Mouse (Mus musculus) heart, embryonic 12.5 days (tissue): Measurements from ENCODE around the gene Prm2. TPM values are rescaled to one million over a fixed set of nuclear protein-coding genes. Genes with fewer than 3 reads are reported as not detected.

ENCODE experiments used
- ATAC-seq: fragments of 200-750 bp; cut with Nextera tagmentation; 2 replicates; pipeline ENCODE4 v1.8.0; 2017; ENCODE audit warnings: moderate TSS enrichment, moderate library complexity; ENCODE audit not compliant: insufficient number of reproducible peaks, low FRiP score
- H3K27ac ChIP-seq: fragments of 300-500 bp; sonication (generic); 2 replicates; pipeline ENCODE4 v1.5.1; 2016; ENCODE audit warnings: mild to moderate bottlenecking, moderate library complexity; ENCODE audit not compliant: poor library complexity, severe bottlenecking
- H3K27me3 ChIP-seq: fragments of 300-500 bp; sonication (generic); replicated peaks from 2 replicates; pipeline ENCODE4 v1.6.1; 2016; ENCODE audit warnings: mild to moderate bottlenecking, moderate library complexity
- H3K36me3 ChIP-seq: fragments of 300-500 bp; sonication (generic); 2 replicates; pipeline ENCODE4 v1.6.1; 2016; ENCODE audit warnings: mild to moderate bottlenecking, moderate library complexity
- H3K4me1 ChIP-seq: fragments of 300-500 bp; sonication (generic); replicated peaks from 2 replicates; pipeline ENCODE4 v1.6.1; 2016; ENCODE audit warnings: mild to moderate bottlenecking
- H3K4me2 ChIP-seq: fragments of 300-500 bp; sonication (generic); 2 replicates; pipeline ENCODE4 v1.6.1; 2016; ENCODE audit warnings: mild to moderate bottlenecking, moderate library complexity
- H3K4me3 ChIP-seq: fragments of 300-500 bp; sonication (generic); 2 replicates; pipeline ENCODE4 v1.5.1; 2016; ENCODE audit warnings: mild to moderate bottlenecking
- H3K9ac ChIP-seq: fragments of 300-500 bp; sonication (generic); 2 replicates; pipeline ENCODE4 v1.6.1; 2016; ENCODE audit warnings: mild to moderate bottlenecking, moderate library complexity
- H3K9me3 ChIP-seq: fragments of 300-500 bp; sonication (generic); replicated peaks from 2 replicates; pipeline ENCODE4 v1.6.1; 2016; ENCODE audit warnings: mild to moderate bottlenecking, moderate library complexity
- WGBS: fragments of 180-500 bp; shearing (Covaris S2); methylation state at CpG from one replicate; pipeline ENCODE4 v1.1.7; 2016; 5-methylcytosine and 5-hydroxymethylcytosine counted together
- polyA plus RNA-seq: library from polyadenylated mRNA; unstranded; fragments of >200 nt; fragmentation: Nextera tagmentation; extraction: Ambion mirVana; gene quantifications from 2 replicates; pipeline ENCODE4 v1.2.1, GENCODE M21; 2016

Gene Prm2
- polyA plus RNA-seq: not detected in 2 replicates

GRCm38 (mm10) chr16:10796034-10796433 lies at the start of gene Prm2:
Gene Prm2, minus strand, starts transcription at chr16:10796134.
- Histone ChIP-seq H3K9ac (no peak within 1 kb of the TSS), H3K9me3 (no peaks in the 10 kb centered on the region), H3K4me3 (no peak within 1 kb of the TSS), H3K27ac (no peak within 1 kb of the TSS), H3K36me3 (no peaks in the 10 kb centered on the region), H3K4me1 (no peaks in the 10 kb centered on the region), H3K4me2 (no peak within 1 kb of the TSS), H3K27me3 (peaks cover 44% of the 10 kb centered on the region)
- no peak for ATAC-seq
- 72% methylated on average over 6 of the region's 6 CpGs for WGBS

GRCm38 (mm10) chr16:10844319-10844670 lies 48.4 kb upstream of the Prm2 start:
- Histone ChIP-seq H3K27me3 (no peaks in the 10 kb centered on the region), H3K4me3 (no peak overlapping the region), H3K9me3 (no peaks in the 10 kb centered on the region), H3K27ac (peak overlapping the region; percentile 82), H3K36me3 (no peaks in the 10 kb centered on the region), H3K4me1 (peaks cover 49% of the 10 kb centered on the region), H3K4me2 (peak overlapping the region; percentile 73), H3K9ac (peak overlapping the region; percentile 58; the same call in 1 of the 2 replicates)
- peak; percentile 36; the same call in 1 of the 2 replicates for ATAC-seq
- WGBS: 33% methylated on average over 6 of the region's 6 CpGs

DNA sequence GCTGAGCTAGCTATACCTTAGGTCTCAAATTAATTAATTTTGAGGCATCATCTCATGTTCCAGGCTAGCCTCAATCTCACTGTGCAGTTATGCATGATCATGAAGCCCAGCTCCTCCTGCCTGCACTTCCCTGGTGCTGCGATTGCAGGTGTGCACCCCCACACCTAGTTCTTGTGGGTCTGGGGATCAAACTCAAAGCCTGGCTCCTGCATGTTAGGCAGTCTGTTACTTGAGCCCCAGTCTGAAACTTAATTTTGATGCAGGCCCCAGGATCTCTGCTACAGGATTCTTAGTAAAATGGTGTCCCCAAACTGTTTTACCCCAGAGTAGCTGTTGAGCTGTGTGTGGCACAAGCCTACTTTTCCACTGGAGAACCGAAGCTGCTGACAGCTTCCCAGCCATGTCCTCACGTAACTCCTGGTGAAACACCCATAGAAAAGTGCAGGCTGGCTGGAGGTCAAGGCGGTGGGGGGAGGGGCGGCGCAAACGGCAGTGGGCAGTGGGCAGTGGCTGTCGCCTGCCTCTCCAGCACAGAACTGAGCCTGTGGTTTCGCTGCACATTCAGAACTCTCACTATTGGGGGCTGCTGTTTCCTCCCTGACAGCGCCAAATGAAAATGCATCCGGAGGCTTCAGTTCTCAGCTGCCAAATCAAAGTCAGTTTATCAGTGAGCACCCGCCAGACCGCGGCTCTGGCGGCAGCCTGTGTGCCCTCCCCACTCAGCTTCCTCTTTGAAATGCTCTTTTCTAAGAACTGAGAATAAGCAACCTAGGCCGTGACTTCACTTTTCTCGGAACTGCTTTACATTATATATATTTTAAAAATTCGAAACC lies 47.8 kb upstream of the Prm2 start:
- H3K4me3 ChIP-seq: peak overlapping the region; percentile 37
- no peaks in the 10 kb centered on the region for H3K27me3 ChIP-seq
- 6% methylated on average over 18 of the region's 18 CpGs for WGBS
- peak overlapping the region; percentile 82 for H3K27ac ChIP-seq
- peak overlapping the region; percentile 73 for H3K4me2 ChIP-seq
- H3K9ac ChIP-seq: peak overlapping the region; percentile 58
- ATAC-seq: peak; percentile 77
- H3K36me3 ChIP-seq: no peaks in the 10 kb centered on the region
- peaks cover 51% of the 10 kb centered on the region for H3K4me1 ChIP-seq
- no peaks in the 10 kb centered on the region for H3K9me3 ChIP-seq

GRCm38 (mm10) chr16:10842282-10842855 lies 46.4 kb upstream of the Prm2 start:
- H3K4me2 ChIP-seq: no peak overlapping the region
- no peak for ATAC-seq
- no peaks in the 10 kb centered on the region for H3K27me3 ChIP-seq
- H3K4me1 ChIP-seq: peaks cover 65% of the 10 kb centered on the region
- no peak overlapping the region for H3K27ac ChIP-seq
- H3K36me3 ChIP-seq: no peaks in the 10 kb centered on the region
- no peak overlapping the region for H3K4me3 ChIP-seq
- H3K9me3 ChIP-seq: no peaks in the 10 kb centered on the region
- 86% methylated on average over 4 of the region's 4 CpGs for WGBS
- H3K9ac ChIP-seq: no peak overlapping the region

- H3K9ac ChIP-seq: no peak overlapping the region
- no peaks in the 10 kb centered on the region for H3K36me3 ChIP-seq
- H3K4me1 ChIP-seq: peaks cover 67% of the 10 kb centered on the region
- H3K27ac ChIP-seq: peak overlapping the region; percentile 88; the same call in 1 of the 2 replicates
- no peak overlapping the region for H3K4me3 ChIP-seq
- H3K4me2 ChIP-seq: no peak overlapping the region
- no peaks in the 10 kb centered on the region for H3K9me3 ChIP-seq
- ATAC-seq: no peak
- whole genome bisulfite sequencing: 69% methylated on average over 13 of the region's 14 CpGs
- no peaks in the 10 kb centered on the region for H3K27me3 ChIP-seq
Measured at GRCm38 (mm10) chr16:10840018-10840417, 44.1 kb upstream of the Prm2 start.

DNA sequence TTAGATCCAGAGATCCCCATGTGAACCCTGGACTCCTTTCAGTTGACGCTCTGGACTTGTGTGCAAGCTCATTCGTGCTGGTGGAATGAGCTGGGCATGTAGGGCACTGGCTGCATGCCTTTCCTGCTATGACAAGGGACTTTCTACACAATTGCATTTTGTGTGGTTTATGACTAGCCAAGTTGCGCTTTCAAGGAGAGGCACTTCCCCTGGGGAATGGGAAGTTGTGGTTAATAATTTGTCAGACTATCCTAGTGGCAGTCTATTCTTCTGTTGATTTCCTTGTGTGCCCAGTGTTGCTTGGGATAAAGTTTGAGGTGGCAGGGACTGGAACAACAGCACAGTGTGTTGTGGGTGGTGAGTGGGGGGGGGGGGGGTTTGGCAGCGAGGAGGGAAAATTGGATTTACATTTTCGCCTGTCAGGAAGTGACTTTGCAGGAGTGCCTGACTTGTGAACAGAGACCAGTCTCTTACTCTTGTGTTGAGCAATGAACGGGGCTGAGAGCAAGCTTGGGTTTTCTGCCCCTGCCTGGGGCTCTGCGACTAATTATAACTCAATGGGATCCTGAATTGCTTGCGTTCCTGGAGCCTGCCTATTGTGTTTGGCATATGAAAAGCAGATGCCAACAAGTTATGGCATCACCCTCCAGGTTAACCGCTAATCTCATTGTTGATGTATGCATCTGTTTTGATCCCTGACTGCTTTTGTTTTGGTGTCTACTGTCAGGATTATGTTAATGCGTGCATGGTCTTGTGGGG lies 42.7 kb upstream of the Prm2 start:
- no peaks in the 10 kb centered on the region for H3K27me3 ChIP-seq
- no peak overlapping the region for H3K4me3 ChIP-seq
- peaks cover 56% of the 10 kb centered on the region for H3K4me1 ChIP-seq
- H3K4me2 ChIP-seq: peak overlapping the region; percentile 41
- peak overlapping the region; percentile 28; the same call in 1 of the 2 replicates for H3K9ac ChIP-seq
- H3K36me3 ChIP-seq: no peaks in the 10 kb centered on the region
- peak overlapping the region; percentile 88 for H3K27ac ChIP-seq
- no peaks in the 10 kb centered on the region for H3K9me3 ChIP-seq
- WGBS: 41% methylated on average over 10 of the region's 10 CpGs
- no peak for ATAC-seq

DNA sequence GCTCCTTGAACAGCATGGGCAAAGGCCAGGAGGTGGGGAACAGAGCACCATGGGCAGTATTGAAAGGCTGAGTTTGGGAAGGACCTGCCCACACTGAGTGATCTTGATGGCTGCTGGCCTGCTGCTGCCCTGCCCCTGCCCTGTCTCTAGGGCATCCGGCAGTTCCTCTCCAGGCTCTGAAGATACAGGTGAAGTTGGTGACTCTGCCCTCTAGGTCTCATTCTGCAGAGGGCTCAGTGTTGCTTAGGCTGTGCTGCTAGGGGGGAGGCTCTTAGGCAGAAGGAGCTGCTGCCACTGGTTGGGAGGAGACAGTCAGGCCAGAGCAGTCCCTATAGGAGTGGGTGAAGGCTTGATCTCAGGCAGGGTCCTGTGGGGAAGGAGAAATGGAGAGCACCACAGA lies 42.0 kb upstream of the Prm2 start:
- H3K27me3 ChIP-seq: no peaks in the 10 kb centered on the region
- 88% methylated on average over 1 of the region's 1 CpGs for WGBS
- H3K4me2 ChIP-seq: peak overlapping the region; percentile 41
- H3K36me3 ChIP-seq: no peaks in the 10 kb centered on the region
- H3K4me1 ChIP-seq: peaks cover 49% of the 10 kb centered on the region
- no peaks in the 10 kb centered on the region for H3K9me3 ChIP-seq
- H3K9ac ChIP-seq: peak overlapping the region; percentile 28; the same call in 1 of the 2 replicates
- no peak overlapping the region for H3K4me3 ChIP-seq
- H3K27ac ChIP-seq: peak overlapping the region; percentile 88
- no peak for ATAC-seq

GRCm38 (mm10) chr16:10837250-10837649 lies 41.3 kb upstream of the Prm2 start:
- no peak overlapping the region for H3K4me3 ChIP-seq
- no peaks in the 10 kb centered on the region for H3K27me3 ChIP-seq
- 80% methylated on average over 3 of the region's 3 CpGs for WGBS
- H3K4me1 ChIP-seq: peaks cover 48% of the 10 kb centered on the region
- no peak overlapping the region for H3K27ac ChIP-seq
- no peaks in the 10 kb centered on the region for H3K9me3 ChIP-seq
- no peak for ATAC-seq
- H3K36me3 ChIP-seq: no peaks in the 10 kb centered on the region
- no peak overlapping the region for H3K4me2 ChIP-seq
- H3K9ac ChIP-seq: no peak overlapping the region

DNA sequence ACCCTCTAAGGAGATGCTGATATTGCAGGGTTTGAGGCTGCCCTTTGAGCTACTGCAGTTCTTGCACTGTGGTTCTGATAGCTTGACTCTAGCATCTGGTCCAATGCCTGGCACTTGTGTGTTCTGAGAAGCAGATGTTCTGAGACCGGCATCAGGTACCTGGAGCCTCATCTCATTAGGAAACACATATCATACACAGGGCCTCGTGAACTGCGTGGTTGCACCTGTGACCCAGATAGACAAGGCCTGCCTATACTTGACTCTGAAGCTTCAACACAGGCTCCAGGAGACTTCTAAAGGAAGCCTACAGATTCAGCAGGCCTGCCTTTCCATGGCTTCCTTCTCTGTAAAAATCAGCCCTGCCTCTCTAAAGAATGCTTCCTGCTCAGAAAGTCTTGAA lies 40.5 kb upstream of the Prm2 start:
- Histone ChIP-seq H3K4me3 (no peak overlapping the region), H3K9ac (no peak overlapping the region), H3K4me2 (no peak overlapping the region), H3K27me3 (no peaks in the 10 kb centered on the region), H3K9me3 (no peaks in the 10 kb centered on the region), H3K4me1 (peaks cover 46% of the 10 kb centered on the region), H3K27ac (no peak overlapping the region), H3K36me3 (no peaks in the 10 kb centered on the region)
- WGBS: 95% methylated on average over 3 of the region's 3 CpGs
- no peak for ATAC-seq

DNA sequence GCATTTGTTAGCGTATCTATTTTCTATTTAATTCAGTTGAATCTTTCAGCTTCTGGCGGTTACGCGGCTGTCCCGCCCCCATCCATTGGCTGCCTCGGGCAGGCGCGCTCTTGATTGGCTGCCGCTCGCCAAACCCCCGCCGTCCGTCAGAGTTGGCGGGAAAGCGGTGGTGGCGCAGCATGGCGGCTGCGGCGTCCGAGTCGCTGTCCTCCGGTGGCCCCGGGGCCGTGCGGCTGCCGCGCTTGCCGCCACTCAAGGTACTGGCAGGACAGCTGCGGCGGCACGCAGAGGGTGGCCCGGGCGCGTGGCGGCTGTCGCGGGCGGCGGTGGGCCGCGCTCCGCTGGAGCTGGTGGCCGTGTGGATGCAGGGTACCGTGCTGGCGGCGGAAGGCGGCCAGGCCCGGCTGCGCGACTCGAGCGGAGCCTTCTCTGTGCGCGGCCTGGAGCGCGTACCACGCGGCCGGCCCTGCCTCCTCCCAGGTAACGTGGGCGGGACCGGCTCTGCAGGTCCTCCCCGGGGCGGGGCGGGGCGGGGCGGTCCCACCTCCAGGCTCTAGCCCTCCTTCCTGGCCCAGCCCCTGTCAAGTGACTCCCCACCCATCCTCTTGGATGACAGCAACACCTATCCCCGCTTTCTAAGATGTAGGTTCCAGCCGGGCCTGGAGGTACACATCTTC lies 39.1 kb upstream of the Prm2 start, which contains the start of gene Rmi2:
Rmi2 (plus strand) TSS at position 149 of the 677 bp plus-strand sequence.
- H3K36me3 ChIP-seq: no peaks in the 10 kb centered on the region
- peak; percentile 92 for ATAC-seq
- peak within 1 kb of the TSS; percentile 89 for H3K4me2 ChIP-seq
- H3K27me3 ChIP-seq: no peaks in the 10 kb centered on the region
- H3K4me1 ChIP-seq: peaks cover 43% of the 10 kb centered on the region
- peak within 1 kb of the TSS; percentile 90 for H3K4me3 ChIP-seq
- WGBS: under 1% methylated on average over 68 of the region's 69 CpGs
- no peaks in the 10 kb centered on the region for H3K9me3 ChIP-seq
- peak within 1 kb of the TSS; percentile 75 for H3K27ac ChIP-seq
- peak within 1 kb of the TSS; percentile 91 for H3K9ac ChIP-seq
